Mouse (Mus musculus) liver, embryonic 14.5 days (tissue): ENCODE data around the gene Ank2. TPM values are rescaled to one million over a fixed set of nuclear protein-coding genes. Genes with fewer than 3 reads are reported as not detected.

ENCODE experiments used
- ATAC-seq: fragments of 200-750 bp; cut with Nextera tagmentation; 2 replicates; pipeline ENCODE4 v1.8.0; 2017; ENCODE audit warnings: moderate number of reproducible peaks, mild to moderate bottlenecking, moderate library complexity; ENCODE audit not compliant: insufficient read depth
- DNase-seq, 3 experiments: peaks; one replicate each; pipeline ENCODE4 v3.0.0-alpha.2; 2012 to 2013; ENCODE audit warnings: low read depth in 3 of 3, low spot score in 3 of 3
- H3K27ac ChIP-seq: fragments of 300-500 bp; sonication (generic); 2 replicates; pipeline ENCODE4 v1.5.1; 2014; ENCODE audit warnings: moderate library complexity, mild to moderate bottlenecking, control low read depth, inconsistent platforms
- H3K27me3 ChIP-seq: fragments of 300-500 bp; sonication (generic); 2 replicates; pipeline ENCODE4 v1.6.1; 2014; ENCODE audit warnings: mild to moderate bottlenecking, low read length, moderate library complexity; ENCODE audit not compliant: control insufficient read depth, insufficient read depth
- H3K36me3 ChIP-seq: fragments of 300-500 bp; sonication (generic); replicated peaks from 2 replicates; pipeline ENCODE4 v1.6.1; 2014; ENCODE audit warnings: low read depth; ENCODE audit not compliant: control insufficient read depth, insufficient read depth
- H3K4me1 ChIP-seq, 2 experiments: fragments of 200-500 bp in 1 of 2; fragments of 300-500 bp in 1 of 2; sonication (generic) in 1 of 2; replicated peaks; 2 replicates each; pipeline ENCODE4 v1.6.1; 2012 to 2014; ENCODE audit warnings: antibody characterized with exemption in 1 of 2, inconsistent platforms in 1 of 2, low read length in 1 of 2; ENCODE audit not compliant: control insufficient read depth in 2 of 2, insufficient read depth in 2 of 2
- H3K4me2 ChIP-seq: fragments of 300-500 bp; sonication (generic); 2 replicates; pipeline ENCODE4 v1.6.1; 2014; ENCODE audit warnings: low read depth, mild to moderate bottlenecking, control low read depth, moderate library complexity
- H3K4me3 ChIP-seq, 2 experiments: fragments of 200-500 bp in 1 of 2; fragments of 300-500 bp in 1 of 2; sonication (generic) in 1 of 2; 2 replicates each; pipeline ENCODE4 v1.5.1; 2012 to 2014; ENCODE audit warnings: low read depth in 2 of 2, low read length in 2 of 2, mild to moderate bottlenecking in 2 of 2, control low read depth in 1 of 2, inconsistent platforms in 1 of 2, moderate library complexity in 1 of 2; ENCODE audit not compliant: insufficient read depth in 1 of 2
- H3K9ac ChIP-seq: fragments of 300-500 bp; sonication (generic); replicated peaks from 2 replicates; pipeline ENCODE4 v1.6.1; 2014; ENCODE audit warnings: mild to moderate bottlenecking, control low read depth, moderate library complexity
- H3K9me3 ChIP-seq: fragments of 300-500 bp; sonication (generic); 2 replicates; pipeline ENCODE4 v1.6.1; 2016; ENCODE audit warnings: low read length, mixed read lengths; ENCODE audit not compliant: control insufficient read depth
- CTCF ChIP-seq: IDR thresholded peaks from 2 replicates; pipeline ENCODE4 v1.5.1; 2016; ENCODE audit warnings: antibody characterized with exemption, low read depth, control low read depth
- EP300 ChIP-seq: IDR thresholded peaks from 2 replicates; pipeline ENCODE4 v1.6.1; 2016; ENCODE audit warnings: antibody characterized with exemption, low read depth
- WGBS: fragments of 180-500 bp; shearing (Covaris S2); extraction: QIAGEN DNeasy Blood & Tissue Kit; methylation state at CpG from one replicate; pipeline ENCODE4 v1.1.7; 2014; ENCODE audit not compliant: insufficient replicate concordance; 5-methylcytosine and 5-hydroxymethylcytosine counted together
- polyA plus RNA-seq, 2 experiments: library from polyadenylated mRNA; depleted of rRNA in 1 of 2; stranded (reverse) in 1 of 2; unstranded in 1 of 2; fragments of >200 nt; fragmentation: Nextera tagmentation in 1 of 2; extraction: Ambion mirVana in 1 of 2; gene quantifications; 2 replicates each; pipeline versions ENCODE4 v1.2.1 to v1.2.3; 2012 to 2014

The Ank2 gene
- polyA plus RNA-seq, 2 experiments, result 4.8 to 5.2 TPM

- TF ChIP-seq CTCF (no peak), EP300 (no peak)
- Histone ChIP-seq H3K27ac (no peak overlapping the region), H3K9ac (no peak overlapping the region), H3K4me1 (no peaks in the 10 kb centered on the region), H3K4me2 (peak overlapping the region; percentile 51), H3K4me3 (peak overlapping the region; percentile 32 to 42; a peak in 3 of 4 replicates), H3K9me3 (no peaks in the 10 kb centered on the region), H3K27me3 (no peaks in the 10 kb centered on the region), H3K36me3 (no peaks in the 10 kb centered on the region)
- DNase-seq, result no peak
- under 1% methylated on average over 18 of the region's 18 CpGs for WGBS
- no peak for ATAC-seq
Measured at GRCm38 (mm10) chr3:127257969-127258368, 241.2 kb downstream of the Ank2 start.

GRCm38 (mm10) chr3:127257279-127257925 lies 241.7 kb downstream of the Ank2 start:
- TF ChIP-seq EP300, result no peak
- peak overlapping the region in 1 of 2 experiments; percentile 32; a peak in 1 of 4 replicates for H3K4me3 ChIP-seq
- no peak overlapping the region for H3K27ac ChIP-seq
- H3K9me3 ChIP-seq, result no peaks in the 10 kb centered on the region
- no peaks in the 10 kb centered on the region for H3K36me3 ChIP-seq
- ATAC-seq (no peak), DNase-seq (no peak)
- no peaks in the 10 kb centered on the region for H3K27me3 ChIP-seq
- 3% methylated on average over 13 of the region's 13 CpGs for WGBS
- no peak overlapping the region for H3K9ac ChIP-seq
- no peaks in the 10 kb centered on the region for H3K4me1 ChIP-seq
- peak overlapping the region; percentile 51 for H3K4me2 ChIP-seq

- Histone ChIP-seq H3K4me3 (no peak overlapping the region), H3K9ac (no peak overlapping the region), H3K9me3 (no peaks in the 10 kb centered on the region), H3K27ac (no peak overlapping the region), H3K4me1 (no peaks in the 10 kb centered on the region), H3K4me2 (no peak overlapping the region), H3K36me3 (no peaks in the 10 kb centered on the region), H3K27me3 (no peaks in the 10 kb centered on the region)
- 66% methylated on average over 2 of the region's 2 CpGs for WGBS
- DNase-seq, result no peak
- TF ChIP-seq CTCF (no peak), EP300 (no peak)
- ATAC-seq, result no peak
Measured at GRCm38 (mm10) chr3:127256681-127257080, 242.5 kb downstream of the Ank2 start.

- WGBS, result 59% methylated on average over 5 of the region's 5 CpGs
- Histone ChIP-seq H3K4me1 (no peaks in the 10 kb centered on the region), H3K4me3 (no peak overlapping the region), H3K9ac (no peak overlapping the region), H3K9me3 (no peaks in the 10 kb centered on the region), H3K36me3 (no peaks in the 10 kb centered on the region), H3K27me3 (no peaks in the 10 kb centered on the region), H3K27ac (no peak overlapping the region), H3K4me2 (no peak overlapping the region)
- TF ChIP-seq EP300 (no peak), CTCF (no peak)
- DNase-seq (no peak), ATAC-seq (no peak)
Measured at GRCm38 (mm10) chr3:127250930-127251329, 248.2 kb downstream of the Ank2 start.

GRCm38 (mm10) chr3:127248611-127249010 lies 250.5 kb downstream of the Ank2 start:
- no peak overlapping the region for H3K9ac ChIP-seq
- H3K4me3 ChIP-seq, result no peak overlapping the region
- DNase-seq (no peak), ATAC-seq (no peak)
- no peak overlapping the region for H3K4me2 ChIP-seq
- TF ChIP-seq CTCF (no peak), EP300 (no peak)
- no peaks in the 10 kb centered on the region for H3K4me1 ChIP-seq
- no peaks in the 10 kb centered on the region for H3K9me3 ChIP-seq
- H3K27ac ChIP-seq, result no peak overlapping the region
- H3K36me3 ChIP-seq, result no peaks in the 10 kb centered on the region
- no peaks in the 10 kb centered on the region for H3K27me3 ChIP-seq
